Mouse (Mus musculus) heart, adult 2 months (tissue): ENCODE data around the gene Bcar3.

ENCODE experiments used
- CTCF ChIP-seq: fragments of 200-600 bp; IDR thresholded peaks from 2 replicates; pipeline ENCODE4 v1.8.1; 2022; ENCODE audit warnings: antibody characterized with exemption, mild to moderate bottlenecking, moderate library complexity
- EP300 ChIP-seq: fragments of 200-500 bp; IDR thresholded peaks from 2 replicates; pipeline ENCODE4 v1.6.1; 2011; ENCODE audit warnings: low read depth, low read length, control low read depth; ENCODE audit not compliant: insufficient read depth
- POLR2A ChIP-seq: fragments of 200-500 bp; IDR thresholded peaks from 2 replicates; pipeline ENCODE4 v1.6.1; 2011; ENCODE audit warnings: mild to moderate bottlenecking, low read depth, low read length, control low read depth; ENCODE audit not compliant: insufficient read depth

GRCm38 (mm10) chr3:122413729-122414561 is 120.0 kb downstream of the Bcar3 start:
- TF ChIP-seq CTCF = no peak
- no peak for TF ChIP-seq POLR2A
- no peak for TF ChIP-seq EP300
